Mouse (Mus musculus): ENCODE measurements around the gene Fgfr2.
A peak's percentile ranks its signal among the peaks of the same experiment; 100 is the strongest.
"Not testable (repeated sequence)": the region's sequence is repeated elsewhere in the genome, so short reads cannot be mapped to it uniquely, and the experiment has no call there.

The Fgfr2 gene

DNA sequence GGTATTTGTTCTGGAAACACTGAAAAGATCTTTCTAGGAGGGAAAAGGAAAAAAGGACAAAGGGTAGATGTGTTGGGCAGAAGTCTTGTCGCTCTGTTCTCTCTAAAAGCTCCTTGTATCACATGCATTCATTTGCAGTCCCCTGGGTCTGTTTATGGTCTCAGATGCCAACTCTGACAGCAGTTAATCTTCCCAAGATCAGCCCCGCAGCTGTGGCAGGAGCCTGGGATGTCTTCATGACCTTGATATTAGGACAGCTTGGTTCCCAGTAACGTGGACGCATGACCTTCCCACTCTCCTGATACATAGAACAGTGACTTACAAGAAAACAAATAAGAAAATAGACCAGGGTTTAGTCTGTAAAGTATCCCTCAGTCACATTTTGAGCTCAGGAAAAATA lies 2509.2 kb downstream of the Fgfr2 start:
- no peak for DNase-seq (ENCODE audit: low read depth, low spot score)

DNA sequence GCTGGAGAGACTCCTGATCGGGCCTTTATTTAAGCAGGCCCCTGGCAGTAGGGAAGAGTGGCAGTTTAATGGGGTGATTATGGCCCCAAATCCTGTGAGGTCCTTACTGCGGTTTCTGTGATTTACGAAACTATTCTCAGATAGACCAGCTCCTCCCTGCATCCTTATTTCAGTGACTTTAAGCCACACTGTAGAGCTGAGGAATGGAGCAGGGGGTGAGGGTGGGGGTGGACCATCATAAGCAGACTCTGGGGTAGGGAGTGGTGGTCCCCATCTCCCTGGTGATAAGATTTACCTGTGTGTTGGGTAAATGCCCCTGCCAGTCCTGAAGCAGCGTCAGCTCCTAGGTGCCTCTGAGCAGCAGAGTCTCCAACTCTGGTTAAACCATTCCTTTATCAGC lies 2516.2 kb downstream of the Fgfr2 start:
- DNase-seq (ENCODE audit: low read depth, low spot score) = no peak

DNA sequence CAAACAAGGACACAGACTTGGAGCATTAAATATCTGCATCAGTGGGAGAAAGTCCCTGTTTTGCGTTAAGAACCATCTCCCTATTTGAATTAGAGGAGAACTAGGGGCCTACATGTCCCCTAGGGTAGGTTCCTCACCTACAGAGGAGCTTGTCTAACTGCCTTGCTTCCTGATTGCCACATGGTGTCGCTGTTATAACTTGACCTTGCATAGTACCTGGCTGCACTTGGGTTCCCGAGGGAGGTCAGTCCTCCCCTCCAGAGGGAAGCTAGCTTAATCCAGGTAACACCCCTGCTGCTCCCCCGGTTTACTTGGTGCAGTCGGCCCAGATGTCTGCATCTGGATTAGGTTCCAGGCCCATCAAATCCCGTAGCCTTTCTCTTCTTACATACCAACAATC lies 2518.0 kb downstream of the Fgfr2 start:
- peak; percentile 61 for DNase-seq (ENCODE audit: low read depth, low spot score)

DNA sequence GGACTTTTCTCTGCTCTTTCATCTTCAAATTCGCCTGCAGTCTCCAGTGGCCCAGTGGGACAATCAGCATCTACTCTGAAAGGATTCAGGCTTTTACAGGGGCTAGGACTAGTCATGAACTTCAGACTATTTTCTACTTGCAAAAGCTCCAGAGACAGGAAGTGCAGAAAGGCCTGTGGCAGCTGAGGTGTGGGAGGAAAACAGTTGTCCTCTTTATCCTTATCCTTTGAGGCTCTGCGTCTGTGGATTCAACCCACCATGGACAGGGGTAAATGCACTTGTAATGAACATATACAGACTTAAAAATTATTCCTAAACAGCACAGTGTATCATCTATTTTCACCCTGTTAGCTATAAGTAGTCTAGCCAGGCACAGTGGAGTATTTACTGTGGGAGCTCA lies 2518.8 kb downstream of the Fgfr2 start:
- DNase-seq (ENCODE audit: low read depth, low spot score) = no peak

DNA sequence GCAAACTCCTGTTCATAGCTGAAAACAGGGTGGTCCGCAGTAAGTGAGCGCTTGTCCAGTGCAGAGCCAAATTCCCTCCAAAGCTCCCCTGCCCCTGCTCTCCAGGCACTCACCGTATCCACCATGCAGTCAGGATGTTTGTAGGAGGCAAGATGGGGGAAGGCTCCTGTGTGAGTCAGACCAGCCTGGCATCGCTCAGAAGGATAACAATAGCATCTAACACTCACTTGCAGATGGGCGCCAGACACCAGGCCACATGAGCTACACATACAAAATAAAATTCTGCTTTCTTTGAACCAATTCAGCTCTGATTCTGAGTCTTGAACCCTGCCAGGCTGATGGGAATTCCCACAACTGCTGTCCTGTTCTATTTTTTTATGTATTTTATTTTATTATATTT lies 2519.6 kb downstream of the Fgfr2 start:
- no peak for DNase-seq (ENCODE audit: low read depth, low spot score)

DNA sequence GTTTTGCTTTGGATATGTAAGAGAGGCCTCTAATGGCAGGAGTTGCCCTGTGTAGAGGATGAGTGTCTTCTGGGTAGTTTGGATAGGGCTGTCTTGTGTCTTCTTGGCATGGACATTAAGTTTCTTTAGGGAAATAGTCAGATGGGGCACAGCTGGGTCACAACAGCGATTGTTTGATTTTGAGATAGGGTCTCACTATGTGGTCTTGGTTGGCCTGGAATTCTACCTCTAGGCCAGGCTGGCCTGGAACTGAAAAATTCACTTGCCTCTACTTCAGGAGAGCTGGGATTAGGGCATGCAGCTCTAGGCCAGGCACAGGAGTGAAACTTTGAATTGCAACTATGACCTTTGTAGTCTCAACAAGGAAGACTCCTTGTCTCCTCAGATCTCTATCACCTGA lies 2520.3 kb downstream of the Fgfr2 start:
- no peak for DNase-seq (ENCODE audit: low read depth, low spot score)

DNA sequence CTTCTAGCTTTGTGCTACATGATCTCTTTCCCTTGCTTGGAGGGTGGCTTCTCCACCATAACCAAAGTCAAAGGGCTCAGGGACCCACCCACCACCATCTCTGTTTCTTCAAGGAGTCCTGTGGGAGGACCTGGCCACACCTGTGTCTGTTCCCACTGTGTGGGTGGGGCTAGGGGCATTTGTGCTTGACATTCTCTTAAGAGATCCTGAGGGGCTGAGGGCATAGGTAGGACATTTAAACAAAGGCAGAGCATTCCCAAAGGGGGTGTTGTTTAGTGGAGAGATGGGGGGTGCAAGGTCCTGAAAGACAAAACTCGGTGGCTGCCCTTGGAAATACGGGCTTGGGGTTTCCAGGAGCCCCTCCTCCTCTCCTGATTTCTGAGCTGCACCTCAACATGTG lies 2522.6 kb downstream of the Fgfr2 start:
- DNase-seq (ENCODE audit: low read depth, low spot score) = no peak

DNA sequence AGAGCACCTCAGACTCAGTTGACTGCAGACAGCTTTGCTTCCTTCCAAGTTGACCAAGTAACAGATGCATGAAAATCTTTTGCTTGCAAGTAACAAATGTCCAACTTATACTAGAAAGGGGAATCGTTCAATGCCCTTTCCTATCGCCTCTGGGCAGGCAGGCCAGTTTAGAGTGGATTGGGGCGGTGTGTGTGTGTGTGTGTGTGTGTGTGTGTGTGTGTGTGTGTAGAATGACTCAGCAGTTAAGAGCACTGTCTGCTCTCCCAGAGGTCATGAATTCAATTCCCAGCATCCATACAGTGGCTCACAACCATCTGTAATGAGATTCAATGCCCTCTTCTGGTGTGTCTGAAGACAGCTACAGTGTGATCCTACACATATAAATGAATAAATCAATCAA lies 2523.1 kb downstream of the Fgfr2 start:
- DNase-seq (ENCODE audit: low read depth, low spot score) = no peak

DNA sequence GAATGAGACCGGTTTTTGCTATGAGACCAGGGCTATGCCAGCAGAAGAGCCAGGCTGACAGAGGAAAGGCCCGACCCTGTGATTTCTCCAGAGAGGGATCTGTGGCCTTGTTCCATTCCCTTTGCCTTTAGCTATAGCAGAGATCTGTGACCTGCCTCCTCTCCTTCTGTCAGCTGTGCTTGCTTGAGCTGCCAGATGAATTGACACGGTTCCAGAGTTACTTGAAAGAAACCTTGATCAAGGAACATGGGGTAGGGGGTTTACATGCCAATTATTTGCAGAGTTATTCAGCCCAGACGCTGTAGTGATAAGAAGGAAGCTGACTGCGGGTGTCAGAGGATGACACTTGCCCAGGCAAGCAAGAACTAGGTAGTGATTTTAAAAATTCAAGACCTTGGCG lies 2525.6 kb downstream of the Fgfr2 start:
- no peak for DNase-seq (ENCODE audit: low read depth, low spot score)

DNA sequence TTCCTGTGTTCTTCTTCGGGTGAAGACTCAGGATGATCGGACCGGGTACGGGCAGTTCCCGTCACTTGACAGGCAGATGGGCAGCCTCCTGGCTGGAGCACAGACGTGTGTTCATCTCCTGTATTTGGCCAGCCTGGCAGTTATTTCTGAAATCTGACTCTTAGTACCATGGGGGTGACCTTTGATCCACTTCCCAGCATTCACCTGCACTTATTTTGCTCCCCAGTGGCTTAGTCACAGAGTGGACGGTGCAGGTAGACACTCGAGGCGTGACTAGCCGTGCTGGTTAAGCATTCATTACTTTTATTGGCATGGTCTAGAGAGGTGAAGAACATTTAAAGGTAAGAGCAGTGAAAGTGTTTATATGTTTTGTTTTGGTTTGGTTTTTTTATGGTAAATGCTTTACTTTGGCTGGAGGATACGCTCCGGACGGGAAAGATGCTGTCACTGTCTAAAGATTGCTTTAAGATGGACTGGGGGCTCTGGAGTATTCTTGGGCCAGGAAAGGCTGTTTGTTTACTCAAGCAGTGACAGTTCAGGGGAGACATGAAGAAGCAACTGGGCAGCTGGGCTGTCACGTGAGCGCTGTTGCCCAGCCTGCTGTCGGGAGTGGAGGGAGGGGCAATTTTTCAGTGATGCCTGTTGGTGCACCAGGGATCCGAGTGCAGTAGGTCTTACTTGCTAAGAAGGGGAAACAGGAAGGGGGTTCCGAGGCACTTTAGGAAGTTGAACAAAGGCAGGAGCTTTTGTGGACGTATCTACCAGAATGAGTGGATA lies 2526.9 kb downstream of the Fgfr2 start:
- DNase-seq (ENCODE audit: low read depth, low spot score) = not testable (repeated sequence)

DNA sequence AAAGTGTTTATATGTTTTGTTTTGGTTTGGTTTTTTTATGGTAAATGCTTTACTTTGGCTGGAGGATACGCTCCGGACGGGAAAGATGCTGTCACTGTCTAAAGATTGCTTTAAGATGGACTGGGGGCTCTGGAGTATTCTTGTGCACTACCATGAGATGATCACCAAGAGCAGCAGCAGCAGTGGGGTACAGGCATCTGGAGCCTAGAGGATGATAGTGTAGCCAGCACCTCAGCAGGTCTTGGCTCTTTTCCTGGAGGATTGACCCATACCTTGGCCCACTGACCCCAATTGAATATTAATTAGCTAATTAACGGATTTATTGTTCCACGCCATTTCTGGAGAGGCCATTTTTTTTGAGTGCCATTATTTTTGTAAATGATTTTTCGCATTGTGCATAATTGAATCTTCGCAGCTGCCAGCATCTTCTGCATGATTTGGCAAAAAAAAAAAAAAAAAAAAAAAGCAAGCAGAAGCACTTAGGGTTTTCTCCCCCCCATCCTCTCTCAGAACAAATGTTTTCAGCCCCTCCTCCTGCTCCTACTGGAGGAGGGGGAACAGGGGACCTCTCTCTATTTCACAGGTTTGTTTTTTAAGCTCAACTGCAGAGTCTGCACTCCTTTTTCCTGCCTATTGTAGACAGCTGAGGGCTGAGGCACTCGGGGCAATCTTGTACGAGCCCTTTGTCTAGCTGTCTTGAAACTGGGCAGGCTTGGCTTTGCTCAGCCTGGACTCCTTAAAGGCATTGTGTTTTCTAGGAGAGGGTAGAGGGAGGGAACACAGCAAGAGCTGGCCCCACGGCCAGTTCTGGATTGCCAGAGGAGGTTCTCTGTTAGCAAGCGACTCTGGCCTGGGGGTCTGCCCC lies 2529.5 kb downstream of the Fgfr2 start:
- not testable (repeated sequence) for DNase-seq (ENCODE audit: low read depth, low spot score)

DNA sequence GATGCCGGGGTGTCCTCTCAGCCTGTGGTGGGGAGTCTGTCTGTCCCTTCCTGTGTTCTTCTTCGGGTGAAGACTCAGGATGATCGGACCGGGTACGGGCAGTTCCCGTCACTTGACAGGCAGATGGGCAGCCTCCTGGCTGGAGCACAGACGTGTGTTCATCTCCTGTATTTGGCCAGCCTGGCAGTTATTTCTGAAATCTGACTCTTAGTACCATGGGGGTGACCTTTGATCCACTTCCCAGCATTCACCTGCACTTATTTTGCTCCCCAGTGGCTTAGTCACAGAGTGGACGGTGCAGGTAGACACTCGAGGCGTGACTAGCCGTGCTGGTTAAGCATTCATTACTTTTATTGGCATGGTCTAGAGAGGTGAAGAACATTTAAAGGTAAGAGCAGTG lies 2530.2 kb downstream of the Fgfr2 start:
- not testable (repeated sequence) for DNase-seq (ENCODE audit: low read depth, low spot score)

DNA sequence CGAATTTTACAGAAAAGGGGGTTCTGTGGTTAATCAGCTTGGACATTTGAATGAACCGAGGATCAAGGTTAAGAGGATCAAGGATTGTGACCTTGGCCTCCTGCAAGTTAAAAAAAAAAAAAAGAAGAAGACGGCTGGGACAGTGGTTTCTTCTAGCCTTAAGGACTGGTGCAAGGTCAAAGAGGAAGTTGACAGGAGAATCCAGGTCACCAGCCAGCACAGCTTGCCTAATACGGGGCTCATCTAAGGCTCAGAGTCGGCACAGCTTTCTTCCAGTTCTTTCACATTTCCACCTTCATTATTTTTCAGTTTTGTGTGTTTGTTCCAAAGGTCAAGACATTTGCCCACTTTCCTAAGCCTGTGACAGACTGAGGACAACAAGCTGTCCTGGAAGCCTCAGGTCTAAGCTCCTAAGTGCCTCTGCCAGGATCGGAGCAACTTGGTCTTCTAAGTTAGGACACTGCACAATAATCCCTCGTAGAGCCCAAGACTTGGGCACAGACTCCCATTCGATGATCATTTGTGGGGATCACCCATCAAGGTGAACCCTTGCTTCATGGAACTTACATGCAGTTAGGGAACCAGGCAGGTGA lies 2532.2 kb downstream of the Fgfr2 start:
- DNase-seq (ENCODE audit: low read depth, low spot score) = no peak

DNA sequence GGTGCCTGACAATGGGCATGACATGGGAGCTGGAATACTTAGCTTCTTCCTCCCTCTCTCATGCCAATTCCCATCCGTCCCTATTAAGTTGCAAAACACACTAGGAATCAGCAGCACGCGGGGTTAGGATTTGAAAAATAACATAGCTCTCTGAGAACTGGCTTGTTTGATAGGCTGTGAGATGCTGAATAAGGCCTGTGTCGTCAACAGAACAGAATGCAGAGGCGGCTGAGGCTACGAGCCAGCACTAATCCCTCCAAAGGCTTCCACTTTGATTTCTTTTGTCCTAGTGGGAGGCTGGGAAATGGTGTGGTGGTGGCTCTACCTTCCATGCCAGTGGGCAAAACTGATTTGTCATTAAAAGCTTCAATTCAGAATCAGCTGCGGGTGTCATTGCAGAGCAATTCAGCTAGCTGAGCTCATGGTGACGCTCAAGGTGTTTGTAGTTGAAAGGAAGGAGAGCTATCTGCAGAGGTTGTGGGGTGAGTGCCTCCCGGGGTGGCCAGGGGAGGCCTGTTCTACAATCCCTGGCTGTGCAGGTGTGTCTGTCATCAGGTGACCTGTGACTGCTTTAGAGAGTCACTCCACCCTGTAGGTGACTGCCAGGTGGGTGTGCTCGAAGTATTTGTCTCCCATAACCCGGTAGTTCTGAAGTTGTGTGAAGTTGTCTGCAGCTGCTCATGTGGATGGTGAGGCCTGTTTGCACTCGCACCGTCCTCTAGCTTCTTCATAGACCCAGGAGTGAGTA lies 2532.9 kb downstream of the Fgfr2 start:
- DNase-seq (ENCODE audit: low read depth, low spot score) = no peak

DNA sequence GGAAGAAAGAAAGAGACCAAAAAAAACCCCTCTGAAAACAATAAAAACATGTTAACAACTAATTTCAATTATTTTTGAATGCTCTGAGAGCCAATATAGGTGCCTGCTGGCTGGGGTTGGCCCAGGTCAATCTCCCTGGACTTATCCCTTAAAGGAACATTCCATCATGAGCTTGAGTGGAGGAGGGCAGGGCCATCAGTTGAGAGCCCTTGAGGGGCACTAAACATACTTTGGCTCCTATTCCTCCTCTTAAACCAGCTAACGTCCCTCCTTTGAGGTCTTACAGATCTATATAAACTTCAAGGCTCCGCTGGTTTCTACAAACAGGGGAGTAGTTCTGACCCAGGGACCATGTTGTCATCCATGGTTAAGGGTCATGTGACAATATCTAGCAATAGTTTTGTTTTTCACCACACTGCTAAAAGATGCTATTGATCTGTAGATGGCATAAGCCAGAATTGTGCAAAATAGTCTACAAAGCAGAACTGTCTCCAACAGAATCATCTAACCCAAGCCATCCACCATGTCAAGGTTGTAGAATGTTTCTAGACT lies 2536.6 kb downstream of the Fgfr2 start:
- no peak for DNase-seq (ENCODE audit: low read depth, low spot score)

DNA sequence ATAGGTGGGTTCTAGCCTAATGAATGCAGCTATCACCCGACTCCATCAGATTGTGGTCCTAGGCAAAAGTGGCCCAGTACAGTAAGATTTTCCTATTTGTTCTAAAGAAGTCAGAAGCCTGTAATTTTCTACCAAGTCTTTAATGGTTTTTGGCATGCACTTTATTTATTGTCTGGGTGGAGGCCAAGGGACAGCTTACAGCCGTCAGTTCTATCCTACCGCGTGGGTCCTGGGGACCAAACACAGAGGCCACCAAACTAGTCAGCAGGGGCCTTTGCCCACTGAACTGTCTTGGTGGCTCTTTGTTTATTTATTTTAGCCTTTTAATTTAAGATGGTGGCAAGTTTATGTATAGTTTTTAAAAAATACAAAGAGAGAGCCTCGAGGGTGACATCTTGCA lies 2544.5 kb downstream of the Fgfr2 start:
- DNase-seq (ENCODE audit: low read depth, low spot score) = no peak

DNA sequence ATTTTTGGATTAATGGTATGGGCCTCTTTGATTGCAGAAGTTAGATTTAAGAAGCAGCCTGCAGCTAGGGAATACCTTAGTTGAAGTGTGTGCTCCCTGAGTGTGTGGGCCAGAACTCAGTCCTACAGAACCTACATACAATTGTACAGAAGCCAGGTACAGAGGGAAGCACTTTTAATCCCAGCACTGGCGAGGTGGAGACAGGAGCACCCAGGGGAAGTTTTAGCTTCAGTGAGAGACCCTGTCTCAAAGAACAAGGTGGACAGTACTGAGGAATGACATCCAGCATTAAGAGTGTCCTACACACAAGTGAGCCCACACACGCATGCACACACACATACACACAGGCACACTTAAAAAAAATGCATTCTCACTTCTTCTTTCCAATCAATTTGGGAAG lies 2545.1 kb downstream of the Fgfr2 start:
- no peak for DNase-seq (ENCODE audit: low read depth, low spot score)

DNA sequence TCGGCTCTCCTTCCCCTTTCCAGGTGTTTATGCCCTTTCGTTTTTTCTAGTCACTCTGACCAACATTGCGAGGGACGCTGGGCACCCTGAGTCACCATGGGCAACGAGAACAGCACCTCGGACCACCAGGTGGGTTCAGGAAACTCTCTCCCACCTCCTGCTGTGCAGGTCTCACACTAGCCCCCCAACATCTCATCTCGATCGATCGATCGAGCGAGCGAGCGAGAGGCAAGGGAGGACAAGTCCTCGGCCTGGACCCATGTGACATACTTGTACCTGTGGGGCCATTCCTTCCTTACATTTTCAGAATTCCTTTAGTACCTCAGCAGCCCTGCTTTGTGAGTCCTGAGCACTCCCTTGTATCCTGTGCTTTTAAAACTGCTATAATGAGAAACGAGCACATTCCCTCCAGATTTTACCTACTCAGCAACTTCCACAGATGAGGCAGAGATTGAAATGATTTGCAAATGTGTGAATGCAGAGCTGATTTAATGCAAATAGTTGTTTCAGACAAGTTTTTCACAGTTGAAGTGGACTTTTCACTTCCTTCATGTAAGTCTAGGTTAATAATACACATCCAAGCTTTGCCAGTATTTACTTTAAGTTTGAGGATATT lies 2545.7 kb downstream of the Fgfr2 start, which contains the start of gene Tacc2:
TSS of gene Tacc2 (plus strand) at position 51 of the 616 bp plus-strand sequence.
- DNase-seq (ENCODE audit: low read depth, low spot score) = no peak

DNA sequence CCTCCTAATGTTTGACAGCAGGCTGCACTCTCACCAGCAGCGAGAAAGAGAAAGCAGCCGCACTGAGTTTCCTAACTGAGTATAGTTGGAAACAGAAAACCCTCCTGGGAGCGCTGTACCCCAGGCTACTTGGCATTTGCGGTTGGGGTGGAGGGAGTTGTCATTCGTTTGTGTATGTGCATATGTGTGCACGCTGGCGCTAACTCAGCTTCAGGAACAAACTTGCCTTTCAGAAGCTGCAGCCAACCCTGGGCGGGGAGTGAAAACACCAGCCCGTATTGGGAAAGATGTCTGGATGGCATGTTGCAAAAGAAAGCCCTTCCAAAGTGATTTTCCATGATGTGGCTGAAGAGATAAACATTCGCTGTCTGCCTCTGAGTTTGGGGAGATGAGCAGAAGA lies 2546.2 kb downstream of the Fgfr2 start:
- no peak for DNase-seq (ENCODE audit: low read depth, low spot score)

DNA sequence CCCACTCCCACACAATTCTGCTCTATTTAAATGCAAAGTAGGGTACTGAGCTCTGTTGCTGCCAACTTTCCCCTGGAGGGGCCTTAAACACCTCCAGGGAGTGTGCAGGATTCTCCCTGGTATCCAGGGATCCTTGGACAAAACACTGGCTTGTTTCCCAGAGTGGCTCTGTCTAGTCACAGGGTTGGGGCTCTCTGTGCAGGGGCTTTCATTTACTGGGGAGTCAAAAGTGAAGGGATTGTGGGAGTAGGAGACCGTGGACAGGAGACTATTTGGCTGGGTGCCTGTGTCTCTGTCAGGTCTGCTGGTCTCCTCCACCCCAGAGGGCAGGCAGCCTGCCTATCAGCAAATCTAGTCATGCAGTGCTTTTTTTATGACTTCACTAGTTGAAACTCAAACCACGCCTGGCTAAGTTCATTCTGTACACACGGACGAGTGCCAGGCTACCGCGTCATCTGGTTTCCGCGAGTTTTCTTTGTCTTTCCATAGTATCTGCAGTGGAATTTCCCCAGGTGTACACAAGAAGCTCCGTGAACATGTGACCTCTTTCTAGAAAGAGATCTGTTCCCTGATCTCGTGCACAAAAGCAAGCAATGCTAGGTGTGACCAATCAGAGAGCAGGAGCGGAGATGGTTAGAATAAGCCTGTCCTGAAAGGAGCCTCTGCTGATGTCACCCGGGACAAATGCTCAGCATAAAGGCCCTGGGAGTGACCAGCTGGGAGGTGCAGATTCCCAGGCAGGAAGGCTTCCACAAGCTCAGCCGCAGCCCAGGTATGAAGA lies 2548.7 kb downstream of the Fgfr2 start:
- DNase-seq (ENCODE audit: low read depth, low spot score) = no peak

Measured in CD4-positive, CD25-positive, alpha-beta regulatory T cell, adult 2 months (primary cell).